Mouse (Mus musculus) embryonic facial prominence, embryonic 11.5 days (tissue): ENCODE results near the gene Pacs1. TPM values are rescaled to one million over a fixed set of nuclear protein-coding genes. Genes with fewer than 3 reads are reported as not detected.
A peak's percentile ranks its signal among the peaks of the same experiment; 100 is the strongest.

Source experiments
- ATAC-seq: fragments of 200-750 bp; cut with Nextera tagmentation; replicated peaks from 2 replicates; pipeline ENCODE4 v1.8.0; 2017; ENCODE audit warnings: low read depth; ENCODE audit not compliant: insufficient number of reproducible peaks, low FRiP score, low TSS enrichment
- DNase-seq: peaks from one replicate; pipeline ENCODE4 v3.0.0-alpha.2; 2015; ENCODE audit warnings: low spot score
- H3K27ac ChIP-seq: fragments of 300-500 bp; sonication (generic); replicated peaks from 2 replicates; pipeline ENCODE4 v1.5.1; 2014; ENCODE audit warnings: mild to moderate bottlenecking, low read depth, low read length, control low read depth
- H3K27me3 ChIP-seq: fragments of 300-500 bp; sonication (generic); 2 replicates; pipeline ENCODE4 v1.6.1; 2014; ENCODE audit warnings: mild to moderate bottlenecking, low read length, moderate library complexity, mixed read lengths; ENCODE audit not compliant: control insufficient read depth, insufficient read depth
- H3K36me3 ChIP-seq: fragments of 300-500 bp; sonication (generic); replicated peaks from 2 replicates; pipeline ENCODE4 v1.6.1; 2014; ENCODE audit warnings: low read depth, mild to moderate bottlenecking, low read length, moderate library complexity, mixed read lengths; ENCODE audit not compliant: control insufficient read depth, insufficient read depth
- H3K4me1 ChIP-seq: fragments of 300-500 bp; sonication (generic); 2 replicates; pipeline ENCODE4 v1.6.1; 2014; ENCODE audit warnings: low read length, mixed read lengths; ENCODE audit not compliant: control insufficient read depth, insufficient read depth
- H3K4me2 ChIP-seq: fragments of 300-500 bp; sonication (generic); 2 replicates; pipeline ENCODE4 v1.6.1; 2014; ENCODE audit warnings: low read depth, mild to moderate bottlenecking, control low read depth, low read length, moderate library complexity
- H3K4me3 ChIP-seq: fragments of 300-500 bp; sonication (generic); 2 replicates; pipeline ENCODE4 v1.5.1; 2014; ENCODE audit warnings: low read depth, low read length, control low read depth
- H3K9ac ChIP-seq: fragments of 300-500 bp; sonication (generic); replicated peaks from 2 replicates; pipeline ENCODE4 v1.6.1; 2014; ENCODE audit warnings: mild to moderate bottlenecking, control low read depth, low read length
- H3K9me3 ChIP-seq: fragments of 300-500 bp; sonication (generic); replicated peaks from 2 replicates; pipeline ENCODE4 v1.6.1; 2016; ENCODE audit warnings: mild to moderate bottlenecking, low read length, inconsistent platforms, mixed read lengths; ENCODE audit not compliant: control insufficient read depth
- WGBS: fragments of 180-500 bp; shearing (Covaris S2); extraction: QIAGEN DNeasy Blood & Tissue Kit; methylation state at CpG from one replicate; pipeline ENCODE4 v1.1.7; 2014; 5-methylcytosine and 5-hydroxymethylcytosine counted together
- polyA plus RNA-seq: library from polyadenylated mRNA; unstranded; fragments of >200 nt; fragmentation: Nextera tagmentation; extraction: Ambion mirVana; gene quantifications from 2 replicates; pipeline ENCODE4 v1.2.1, GENCODE M21; 2014

The Pacs1 gene
- polyA plus RNA-seq, 1 experiment from 2014 or later = 24.4 TPM

GRCm38 (mm10) chr19:5178631-5179030 lies 94.3 kb downstream of the Pacs1 start:
- Histone ChIP-seq H3K9ac (no peak overlapping the region), H3K4me2 (no peak overlapping the region), H3K36me3 (no peaks in the 10 kb centered on the region), H3K4me1 (no peaks in the 10 kb centered on the region), H3K27me3 (no peaks in the 10 kb centered on the region), H3K9me3 (no peaks in the 10 kb centered on the region), H3K27ac (no peak overlapping the region), H3K4me3 (no peak overlapping the region)
- ATAC-seq (no peak), DNase-seq (no peak)
- 78% methylated on average over 5 of the region's 5 CpGs for WGBS

GRCm38 (mm10) chr19:5170430-5170829 lies 102.5 kb downstream of the Pacs1 start:
- no peak overlapping the region for H3K9ac ChIP-seq
- H3K27me3 ChIP-seq = no peaks in the 10 kb centered on the region
- no peaks in the 10 kb centered on the region for H3K36me3 ChIP-seq
- WGBS = 82% methylated on average over 1 of the region's 1 CpGs
- ATAC-seq (no peak), DNase-seq (no peak)
- no peaks in the 10 kb centered on the region for H3K4me1 ChIP-seq
- no peak overlapping the region for H3K27ac ChIP-seq
- H3K4me3 ChIP-seq = no peak overlapping the region
- H3K9me3 ChIP-seq = no peaks in the 10 kb centered on the region
- no peak overlapping the region for H3K4me2 ChIP-seq

- no peaks in the 10 kb centered on the region for H3K9me3 ChIP-seq
- 90% methylated on average over 4 of the region's 4 CpGs for WGBS
- H3K4me2 ChIP-seq = no peak overlapping the region
- H3K27me3 ChIP-seq = no peaks in the 10 kb centered on the region
- DNase-seq = no peak
- ATAC-seq = no peak
- no peak overlapping the region for H3K27ac ChIP-seq
- H3K9ac ChIP-seq = no peak overlapping the region
- no peak overlapping the region for H3K4me3 ChIP-seq
- H3K4me1 ChIP-seq = no peaks in the 10 kb centered on the region
- no peaks in the 10 kb centered on the region for H3K36me3 ChIP-seq
Measured at GRCm38 (mm10) chr19:5167477-5167876, 105.4 kb downstream of the Pacs1 start.

- H3K4me1 ChIP-seq = no peaks in the 10 kb centered on the region
- H3K36me3 ChIP-seq = no peaks in the 10 kb centered on the region
- ATAC-seq = no peak
- no peaks in the 10 kb centered on the region for H3K27me3 ChIP-seq
- H3K27ac ChIP-seq = no peak overlapping the region
- no peak overlapping the region for H3K9ac ChIP-seq
- DNase-seq = peak; percentile 22
- no peak overlapping the region for H3K4me3 ChIP-seq
- no peaks in the 10 kb centered on the region for H3K9me3 ChIP-seq
- WGBS = 58% methylated on average over 2 of the region's 2 CpGs
- no peak overlapping the region for H3K4me2 ChIP-seq
Measured at GRCm38 (mm10) chr19:5164380-5164779, 108.5 kb downstream of the Pacs1 start.

- no peak for DNase-seq
- Histone ChIP-seq H3K4me1 (no peaks in the 10 kb centered on the region), H3K9me3 (no peaks in the 10 kb centered on the region), H3K9ac (no peak overlapping the region), H3K27me3 (no peaks in the 10 kb centered on the region), H3K36me3 (no peaks in the 10 kb centered on the region), H3K4me2 (no peak overlapping the region), H3K27ac (no peak overlapping the region), H3K4me3 (no peak overlapping the region)
- no peak for ATAC-seq
- 92% methylated on average over 3 of the region's 3 CpGs for WGBS
Measured at GRCm38 (mm10) chr19:5161913-5162312, 111.0 kb downstream of the Pacs1 start.

GRCm38 (mm10) chr19:5152261-5152660 lies 120.7 kb downstream of the Pacs1 start:
- no peak overlapping the region for H3K9ac ChIP-seq
- H3K4me1 ChIP-seq = no peaks in the 10 kb centered on the region
- no peak for ATAC-seq
- no peaks in the 10 kb centered on the region; the same call in 1 of the 2 replicates for H3K36me3 ChIP-seq
- no peak overlapping the region for H3K4me2 ChIP-seq
- DNase-seq = no peak
- H3K9me3 ChIP-seq = no peaks in the 10 kb centered on the region
- no peaks in the 10 kb centered on the region for H3K27me3 ChIP-seq
- no peak overlapping the region for H3K4me3 ChIP-seq
- 90% methylated on average over 6 of the region's 6 CpGs for WGBS
- H3K27ac ChIP-seq = no peak overlapping the region

GRCm38 (mm10) chr19:5151741-5152140 lies 121.2 kb downstream of the Pacs1 start:
- ATAC-seq = no peak
- Histone ChIP-seq H3K9me3 (no peaks in the 10 kb centered on the region), H3K4me3 (no peak overlapping the region), H3K27ac (no peak overlapping the region), H3K4me2 (no peak overlapping the region), H3K9ac (no peak overlapping the region), H3K27me3 (no peaks in the 10 kb centered on the region), H3K4me1 (no peaks in the 10 kb centered on the region), H3K36me3 (no peaks in the 10 kb centered on the region; the same call in 1 of the 2 replicates)
- 79% methylated on average over 5 of the region's 5 CpGs for WGBS
- no peak for DNase-seq

GRCm38 (mm10) chr19:5151331-5151730 lies 121.6 kb downstream of the Pacs1 start:
- DNase-seq (peak; percentile 76), ATAC-seq (no peak)
- H3K36me3 ChIP-seq = no peaks in the 10 kb centered on the region; the same call in 1 of the 2 replicates
- H3K27me3 ChIP-seq = no peaks in the 10 kb centered on the region
- no peaks in the 10 kb centered on the region for H3K4me1 ChIP-seq
- no peaks in the 10 kb centered on the region for H3K9me3 ChIP-seq
- no peak overlapping the region for H3K9ac ChIP-seq
- H3K4me3 ChIP-seq = no peak overlapping the region
- H3K27ac ChIP-seq = no peak overlapping the region
- WGBS = 39% methylated on average over 3 of the region's 3 CpGs
- no peak overlapping the region for H3K4me2 ChIP-seq
